Mouse (Mus musculus): Measurements from ENCODE around the gene Smc6. TPM values are rescaled to one million over a fixed set of nuclear protein-coding genes. Genes with fewer than 3 reads are reported as not detected.

The Smc6 gene
- polyA plus RNA-seq, 1 experiment from 2014 or later, result 96.9 TPM

DNA sequence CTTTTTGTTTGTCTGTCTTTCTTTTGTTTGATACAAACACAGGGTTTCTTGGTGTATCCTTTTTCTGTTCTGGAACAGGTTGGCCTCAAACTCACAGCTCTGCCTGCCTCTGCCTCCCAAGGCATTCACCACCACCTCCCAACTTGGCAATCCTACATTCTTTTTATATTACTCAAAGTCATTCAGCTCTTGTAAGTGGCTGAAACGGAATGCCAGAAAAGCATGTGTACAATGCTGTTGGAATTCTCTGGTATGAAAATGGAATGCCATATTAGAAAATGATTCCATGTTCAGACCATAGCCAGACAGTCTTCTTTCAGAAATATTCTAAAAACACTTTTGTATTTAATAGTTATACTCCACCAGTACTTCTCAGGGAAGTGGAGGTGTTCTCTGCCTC is 7.5 kb downstream of the Smc6 start:
- H3K4me1 ChIP-seq (ENCODE audit: control insufficient read depth, insufficient read depth, low read length), result peaks cover 4% of the 10 kb centered on the region; the same call in 1 of the 2 replicates
- peaks cover 9% of the 10 kb centered on the region for H3K36me3 ChIP-seq (ENCODE audit: control insufficient read depth, insufficient read depth, low read length)
- no peaks in the 10 kb centered on the region for H3K27me3 ChIP-seq (ENCODE audit: control insufficient read depth, insufficient read depth, low read length)
- 87% methylated on average over 1 of the region's 1 CpGs for WGBS
- no peaks in the 10 kb centered on the region for H3K9me3 ChIP-seq (ENCODE audit: control insufficient read depth, low read length)
- no peak overlapping the region for H3K4me3 ChIP-seq (ENCODE audit: low read depth, low read length)
- no peak for ATAC-seq (ENCODE audit: low read depth)
- no peak overlapping the region for H3K27ac ChIP-seq (ENCODE audit: low read depth, low read length)
- no peak overlapping the region for H3K9ac ChIP-seq (replicated peaks; ENCODE audit: low read depth, low read length)
- H3K4me2 ChIP-seq (ENCODE audit: low read depth, low read length), result no peak overlapping the region

DNA sequence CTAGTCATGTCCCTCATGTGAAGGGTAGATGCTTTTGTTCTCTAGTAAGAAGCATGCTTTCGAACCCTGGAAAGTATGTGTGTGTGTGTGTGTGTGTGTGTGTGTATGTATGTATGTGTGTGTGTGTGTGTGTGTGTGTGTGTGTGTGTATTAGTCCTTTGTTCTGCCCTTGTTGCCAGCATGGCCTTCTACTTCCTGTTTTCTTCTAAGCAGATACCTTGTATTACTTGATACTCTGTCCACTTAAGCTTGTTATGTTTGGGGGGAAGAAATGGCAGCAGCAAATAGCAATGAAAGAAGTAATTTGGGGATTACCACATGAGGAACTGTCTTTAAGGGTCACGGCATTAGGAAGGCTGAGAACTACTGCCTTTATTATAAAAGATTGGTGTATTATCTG is 10.9 kb downstream of the Smc6 start:
- WGBS, result 97% methylated on average over 2 of the region's 2 CpGs
- Histone ChIP-seq H3K36me3 (ENCODE audit: control insufficient read depth, insufficient read depth, low read length) (peaks cover 22% of the 10 kb centered on the region), H3K27ac (ENCODE audit: low read depth, low read length) (no peak overlapping the region), H3K4me3 (ENCODE audit: low read depth, low read length) (no peak overlapping the region), H3K9ac (replicated peaks; ENCODE audit: low read depth, low read length) (no peak overlapping the region), H3K4me2 (ENCODE audit: low read depth, low read length) (no peak overlapping the region), H3K9me3 (ENCODE audit: control insufficient read depth, low read length) (no peaks in the 10 kb centered on the region), H3K4me1 (ENCODE audit: control insufficient read depth, insufficient read depth, low read length) (no peaks in the 10 kb centered on the region), H3K27me3 (ENCODE audit: control insufficient read depth, insufficient read depth, low read length) (no peaks in the 10 kb centered on the region)
- ATAC-seq (ENCODE audit: low read depth), result no peak

DNA sequence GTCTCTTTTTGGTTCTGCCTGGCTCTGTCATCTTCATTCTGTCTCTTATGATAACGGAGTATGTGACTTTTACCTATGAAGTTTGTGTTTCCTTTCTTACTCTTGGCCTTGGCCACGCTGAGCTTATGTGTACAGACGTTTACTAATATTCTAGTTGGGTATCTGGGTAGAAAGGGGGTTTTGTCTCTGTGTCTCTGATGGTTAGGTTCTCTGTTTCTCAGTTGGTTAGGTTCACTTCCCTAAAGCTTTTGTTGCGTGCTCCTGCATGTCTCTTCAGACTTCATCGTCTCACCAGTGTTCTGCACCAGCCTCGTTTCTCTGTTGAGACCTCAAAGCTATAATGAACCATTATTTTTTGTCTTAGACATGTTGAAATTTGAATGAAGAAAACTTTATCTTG is 11.5 kb downstream of the Smc6 start:
- no peak overlapping the region for H3K9ac ChIP-seq (replicated peaks; ENCODE audit: low read depth, low read length)
- no peak overlapping the region for H3K27ac ChIP-seq (ENCODE audit: low read depth, low read length)
- H3K4me1 ChIP-seq (ENCODE audit: control insufficient read depth, insufficient read depth, low read length), result no peaks in the 10 kb centered on the region
- H3K9me3 ChIP-seq (ENCODE audit: control insufficient read depth, low read length), result no peaks in the 10 kb centered on the region
- H3K36me3 ChIP-seq (ENCODE audit: control insufficient read depth, insufficient read depth, low read length), result peaks cover 20% of the 10 kb centered on the region
- ATAC-seq (ENCODE audit: low read depth), result no peak
- no peaks in the 10 kb centered on the region for H3K27me3 ChIP-seq (ENCODE audit: control insufficient read depth, insufficient read depth, low read length)
- H3K4me3 ChIP-seq (ENCODE audit: low read depth, low read length), result no peak overlapping the region
- 97% methylated on average over 6 of the region's 6 CpGs for WGBS
- H3K4me2 ChIP-seq (ENCODE audit: low read depth, low read length), result no peak overlapping the region

DNA sequence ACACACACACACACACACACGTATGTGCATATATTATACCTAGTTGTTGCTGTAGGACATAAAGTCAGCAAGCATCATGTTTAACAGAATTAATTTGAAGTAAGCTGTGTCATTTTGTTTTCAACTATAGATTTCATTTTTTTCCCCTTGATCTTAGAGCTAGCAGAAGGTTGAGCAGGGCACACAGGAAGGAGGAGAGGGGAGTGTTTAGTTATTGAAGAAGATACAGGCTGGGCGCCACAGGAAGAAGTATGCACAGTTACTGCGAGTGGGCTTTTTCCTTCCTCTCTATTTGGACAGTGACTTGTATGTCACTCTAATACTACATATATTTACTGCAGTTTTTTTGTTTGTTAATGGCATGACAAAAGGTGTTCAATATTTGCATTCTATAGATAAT is 14.2 kb downstream of the Smc6 start:
- no peaks in the 10 kb centered on the region for H3K4me1 ChIP-seq (ENCODE audit: control insufficient read depth, insufficient read depth, low read length)
- no peak overlapping the region for H3K9ac ChIP-seq (replicated peaks; ENCODE audit: low read depth, low read length)
- no peak overlapping the region for H3K4me3 ChIP-seq (ENCODE audit: low read depth, low read length)
- ATAC-seq (ENCODE audit: low read depth), result no peak
- no peak overlapping the region for H3K27ac ChIP-seq (ENCODE audit: low read depth, low read length)
- no peaks in the 10 kb centered on the region for H3K9me3 ChIP-seq (ENCODE audit: control insufficient read depth, low read length)
- no peak overlapping the region for H3K4me2 ChIP-seq (ENCODE audit: low read depth, low read length)
- no peaks in the 10 kb centered on the region for H3K27me3 ChIP-seq (ENCODE audit: control insufficient read depth, insufficient read depth, low read length)
- WGBS, result 94% methylated on average over 3 of the region's 3 CpGs
- H3K36me3 ChIP-seq (ENCODE audit: control insufficient read depth, insufficient read depth, low read length), result peaks cover 17% of the 10 kb centered on the region

DNA sequence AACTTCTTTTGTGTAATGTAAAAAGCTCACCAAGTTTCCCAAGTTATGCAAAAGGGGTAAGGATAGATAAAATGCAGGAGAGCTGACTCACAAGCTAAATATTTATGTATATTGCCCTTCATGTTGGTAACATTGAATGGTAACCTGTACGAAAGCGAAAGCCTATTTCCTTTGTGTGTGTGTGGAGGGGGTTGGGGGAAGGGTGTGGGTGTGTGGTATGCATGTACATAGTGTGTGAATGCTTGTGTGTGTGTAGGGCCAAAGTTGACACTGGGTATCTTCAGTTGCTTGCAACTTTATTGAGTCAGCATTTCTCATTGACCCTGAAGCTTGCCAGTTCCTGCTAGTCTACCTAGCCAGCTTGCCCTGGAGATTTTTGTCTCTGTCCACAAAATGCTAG is 15.9 kb downstream of the Smc6 start:
- Histone ChIP-seq H3K4me1 (ENCODE audit: control insufficient read depth, insufficient read depth, low read length) (no peaks in the 10 kb centered on the region), H3K9me3 (ENCODE audit: control insufficient read depth, low read length) (no peaks in the 10 kb centered on the region), H3K36me3 (ENCODE audit: control insufficient read depth, insufficient read depth, low read length) (peaks cover 28% of the 10 kb centered on the region), H3K4me3 (ENCODE audit: low read depth, low read length) (no peak overlapping the region), H3K4me2 (ENCODE audit: low read depth, low read length) (no peak overlapping the region), H3K27me3 (ENCODE audit: control insufficient read depth, insufficient read depth, low read length) (no peaks in the 10 kb centered on the region), H3K9ac (replicated peaks; ENCODE audit: low read depth, low read length) (no peak overlapping the region), H3K27ac (ENCODE audit: low read depth, low read length) (no peak overlapping the region)
- 91% methylated on average over 2 of the region's 2 CpGs for WGBS
- no peak for ATAC-seq (ENCODE audit: low read depth)

DNA sequence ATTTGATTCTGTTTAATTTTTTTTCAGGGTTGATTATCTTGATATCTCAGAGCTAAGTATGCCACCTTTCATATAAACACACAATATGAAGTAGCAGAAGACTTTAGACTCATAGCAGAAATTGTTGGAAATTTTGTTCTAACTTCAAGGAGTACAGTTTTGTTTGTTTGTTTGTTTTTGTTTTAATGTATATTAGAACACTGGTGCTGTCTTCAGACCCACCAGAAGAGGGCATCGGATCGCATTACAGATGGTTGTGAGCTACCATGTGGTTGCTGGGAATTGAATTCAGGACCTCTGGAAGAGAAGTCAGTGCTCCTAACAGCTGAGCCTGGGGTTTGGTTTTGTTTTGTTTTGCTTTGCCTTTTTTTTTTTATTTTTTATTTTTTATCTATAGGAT is 20.7 kb downstream of the Smc6 start:
- no peak overlapping the region for H3K4me2 ChIP-seq (ENCODE audit: low read depth, low read length)
- ATAC-seq (ENCODE audit: low read depth), result no peak
- peaks cover 33% of the 10 kb centered on the region for H3K36me3 ChIP-seq (ENCODE audit: control insufficient read depth, insufficient read depth, low read length)
- no peaks in the 10 kb centered on the region for H3K4me1 ChIP-seq (ENCODE audit: control insufficient read depth, insufficient read depth, low read length)
- 91% methylated on average over 2 of the region's 2 CpGs for WGBS
- no peaks in the 10 kb centered on the region for H3K9me3 ChIP-seq (ENCODE audit: control insufficient read depth, low read length)
- H3K27me3 ChIP-seq (ENCODE audit: control insufficient read depth, insufficient read depth, low read length), result no peaks in the 10 kb centered on the region
- H3K27ac ChIP-seq (ENCODE audit: low read depth, low read length), result no peak overlapping the region
- no peak overlapping the region for H3K4me3 ChIP-seq (ENCODE audit: low read depth, low read length)
- H3K9ac ChIP-seq (replicated peaks; ENCODE audit: low read depth, low read length), result no peak overlapping the region

DNA sequence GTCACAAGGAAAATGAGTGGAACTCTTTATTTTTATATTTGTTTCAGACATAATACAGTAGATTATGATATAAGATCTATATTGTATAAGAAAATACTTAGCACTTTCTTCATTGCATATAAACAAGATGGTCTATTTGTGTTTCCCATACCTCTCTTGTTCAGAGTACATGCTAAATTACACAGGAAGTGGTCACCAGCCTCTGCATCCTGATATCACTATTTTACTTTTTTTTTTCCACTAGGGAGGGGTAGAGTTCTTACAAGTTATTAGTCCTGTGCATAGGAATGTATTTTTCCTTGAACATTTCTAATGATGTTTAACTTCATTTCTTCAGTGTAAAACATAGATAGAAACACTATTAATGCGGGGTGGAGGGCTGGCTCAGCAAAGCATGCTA is 35.2 kb downstream of the Smc6 start:
- Histone ChIP-seq H3K9ac (replicated peaks; ENCODE audit: low read depth, low read length) (no peak overlapping the region), H3K9me3 (ENCODE audit: control insufficient read depth, low read length) (no peaks in the 10 kb centered on the region), H3K4me1 (ENCODE audit: control insufficient read depth, insufficient read depth, low read length) (no peaks in the 10 kb centered on the region), H3K27me3 (ENCODE audit: control insufficient read depth, insufficient read depth, low read length) (no peaks in the 10 kb centered on the region), H3K4me2 (ENCODE audit: low read depth, low read length) (no peak overlapping the region), H3K4me3 (ENCODE audit: low read depth, low read length) (no peak overlapping the region), H3K27ac (ENCODE audit: low read depth, low read length) (no peak overlapping the region), H3K36me3 (ENCODE audit: control insufficient read depth, insufficient read depth, low read length) (peaks cover 29% of the 10 kb centered on the region)
- WGBS, result 100% methylated on average over 1 of the region's 1 CpGs
- no peak for ATAC-seq (ENCODE audit: low read depth)

DNA sequence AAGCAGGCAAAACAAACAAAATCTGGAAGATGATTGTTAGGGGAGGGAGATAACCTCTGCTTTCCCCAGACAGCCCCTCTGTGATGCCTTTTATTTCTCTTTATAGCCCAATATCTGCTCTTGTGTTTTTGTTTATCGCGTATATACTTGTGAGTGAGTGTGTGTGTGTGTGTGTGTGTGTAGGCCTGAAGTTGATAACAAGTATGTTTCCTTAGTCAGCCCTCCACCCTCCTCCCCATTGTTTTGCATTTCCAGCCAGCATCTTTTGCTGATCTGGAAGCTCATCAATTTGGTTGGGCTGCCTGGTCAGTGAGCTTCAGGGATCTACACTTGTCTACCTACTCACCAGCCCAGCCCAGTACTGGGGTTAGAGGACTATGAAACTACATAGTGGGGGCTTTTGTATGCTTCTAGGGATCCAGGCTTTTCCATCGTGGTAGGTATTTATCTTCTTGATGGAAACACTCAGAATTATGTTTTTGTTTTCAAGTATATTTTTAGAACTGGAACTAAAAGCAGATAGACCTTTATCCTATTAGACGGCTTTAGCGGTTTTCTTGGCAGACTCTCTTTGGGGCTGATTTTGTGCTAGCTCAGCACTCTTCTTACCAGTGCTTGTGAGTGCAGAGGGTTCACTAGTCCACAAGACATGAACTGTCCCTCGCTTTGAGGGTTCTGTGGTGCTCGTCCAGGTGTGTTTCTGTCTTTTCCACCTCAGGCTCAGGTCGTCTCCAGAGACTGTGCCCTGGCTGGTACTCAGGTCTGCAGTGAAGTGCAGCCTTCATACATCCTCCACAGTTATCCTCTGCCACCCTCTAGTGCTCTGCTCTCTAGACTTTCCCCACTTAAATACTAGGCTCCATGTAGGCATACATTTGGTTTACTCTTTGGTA is 41.3 kb downstream of the Smc6 start:
- Histone ChIP-seq H3K9me3 (ENCODE audit: control insufficient read depth, low read length) (no peaks in the 10 kb centered on the region), H3K4me3 (ENCODE audit: low read depth, low read length) (no peak overlapping the region), H3K9ac (replicated peaks; ENCODE audit: low read depth, low read length) (no peak overlapping the region), H3K4me1 (ENCODE audit: control insufficient read depth, insufficient read depth, low read length) (no peaks in the 10 kb centered on the region), H3K4me2 (ENCODE audit: low read depth, low read length) (no peak overlapping the region), H3K27me3 (ENCODE audit: control insufficient read depth, insufficient read depth, low read length) (no peaks in the 10 kb centered on the region), H3K27ac (ENCODE audit: low read depth, low read length) (no peak overlapping the region), H3K36me3 (ENCODE audit: control insufficient read depth, insufficient read depth, low read length) (peaks cover 19% of the 10 kb centered on the region)
- 95% methylated on average over 8 of the region's 8 CpGs for WGBS
- no peak for ATAC-seq (ENCODE audit: low read depth)

DNA sequence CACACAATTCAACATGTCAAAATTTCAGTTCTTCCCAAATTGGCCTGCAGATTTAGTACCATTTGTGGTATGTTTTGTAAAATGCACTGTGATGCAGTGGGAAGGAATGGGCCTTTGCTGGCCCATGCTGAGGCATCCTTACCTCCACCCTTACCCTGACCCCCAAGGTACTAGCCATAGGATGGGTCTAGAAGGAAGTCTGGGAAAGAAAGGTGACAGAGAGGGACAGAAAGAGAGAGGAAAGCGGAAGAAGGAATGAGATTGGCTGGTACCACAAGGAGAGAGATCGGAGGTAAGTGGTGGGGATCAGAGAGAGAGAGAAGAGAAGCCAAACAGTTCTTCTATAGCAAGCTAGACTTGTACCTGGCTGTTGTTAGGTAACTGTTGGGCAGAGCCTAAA is 45.4 kb downstream of the Smc6 start:
- Histone ChIP-seq H3K4me2 (ENCODE audit: low read depth, low read length) (no peak overlapping the region), H3K27me3 (ENCODE audit: control insufficient read depth, insufficient read depth, low read length) (no peaks in the 10 kb centered on the region), H3K4me3 (ENCODE audit: low read depth, low read length) (no peak overlapping the region), H3K27ac (ENCODE audit: low read depth, low read length) (no peak overlapping the region), H3K36me3 (ENCODE audit: control insufficient read depth, insufficient read depth, low read length) (peaks cover 19% of the 10 kb centered on the region), H3K9ac (replicated peaks; ENCODE audit: low read depth, low read length) (no peak overlapping the region), H3K4me1 (ENCODE audit: control insufficient read depth, insufficient read depth, low read length) (no peaks in the 10 kb centered on the region), H3K9me3 (ENCODE audit: control insufficient read depth, low read length) (no peaks in the 10 kb centered on the region)
- no peak for ATAC-seq (ENCODE audit: low read depth)
- 100% methylated on average over 2 of the region's 2 CpGs for WGBS

All from neural tube, embryonic 14.5 days (tissue).